ENCODE assay signal across 11 mouse cellular contexts in genomic region chr10:94546617-94547016, GRCm38 (mm10).
A peak's percentile ranks its signal among the peaks of the same experiment; 100 is the strongest.
DNase-seq lines count a peak whose midpoint lies in the region; ATAC-seq and TF ChIP-seq lines count a peak whose summit lies in the region.
"Had no signal": no experiment of that assay in that cellular context is flagged by ENCODE, and none has a peak within 500 bp of the region (broad histone marks: within the 10 kb centered on the region; RNA-seq: fewer than 3 reads in every experiment).

No protein-coding gene starts in this region.

- DNase-seq in kidney, adult 11 months: peak; percentile 83
- DNase-seq in kidney, adult 2 months: peak; percentile 90
- DNase-seq in liver, embryonic 11.5 days (ENCODE audit: low spot score): no peak
- no peak for DNase-seq in ovary, adult 18-20 months (ENCODE audit: low spot score)
- DNase-seq in retina, postnatal 1 day: no peak
- DNase-seq: cerebellum, postnatal 36 days had no signal

- H3K4me3 ChIP-seq in kidney, embryonic 14.5 days (ENCODE audit: low read length): no peak overlapping the region
- H3K4me3 ChIP-seq in kidney, adult 2 months (ENCODE audit: insufficient read depth, low read depth, low read length): no peak overlapping the region
- no peak overlapping the region for H3K4me3 ChIP-seq in liver, embryonic 11.5 days (ENCODE audit: low read depth, low read length)
- H3K4me3 ChIP-seq in stomach, embryonic 16.5 days (replicated peaks; ENCODE audit: low read length): no peak overlapping the region
- H3K4me3 ChIP-seq in hindbrain, embryonic 13.5 days: no peak overlapping the region
- H3K4me3 ChIP-seq: hindbrain, embryonic 15.5 days; limb, embryonic 12.5 days had no signal

- no peaks in the 10 kb centered on the region for H3K36me3 ChIP-seq in kidney, embryonic 14.5 days (ENCODE audit: control insufficient read depth, insufficient read depth, low read length)
- H3K36me3 ChIP-seq in kidney, adult 2 months (ENCODE audit: control insufficient read depth, insufficient read depth, low read length): no peaks in the 10 kb centered on the region
- H3K36me3 ChIP-seq in liver, embryonic 11.5 days (ENCODE audit: control insufficient read depth, insufficient read depth, low read length): no peaks in the 10 kb centered on the region
- H3K36me3 ChIP-seq in stomach, embryonic 16.5 days (ENCODE audit: control insufficient read depth, insufficient read depth, low read length): no peaks in the 10 kb centered on the region
- no peaks in the 10 kb centered on the region for H3K36me3 ChIP-seq in hindbrain, embryonic 13.5 days
- H3K36me3 ChIP-seq: hindbrain, embryonic 15.5 days; limb, embryonic 12.5 days had no signal

- TF ChIP-seq POLR2A in kidney, adult 2 months (IDR thresholded peaks at IDR 0.05; ENCODE audit: low read depth, low read length): no peak

- 68% methylated on average over 6 of the region's 6 CpGs for WGBS in kidney, embryonic 14.5 days
- WGBS in kidney, adult 2 months: 47% methylated on average over 6 of the region's 6 CpGs
- 76% methylated on average over 6 of the region's 6 CpGs for WGBS in liver, embryonic 11.5 days
- 61% methylated on average over 6 of the region's 6 CpGs for WGBS in stomach, embryonic 16.5 days
- WGBS in hindbrain, embryonic 13.5 days: 59% methylated on average over 6 of the region's 6 CpGs

- H3K27me3 ChIP-seq in kidney, embryonic 14.5 days (ENCODE audit: control insufficient read depth, insufficient read depth, low read length): no peaks in the 10 kb centered on the region
- H3K27me3 ChIP-seq in kidney, adult 2 months (replicated peaks; ENCODE audit: control insufficient read depth, insufficient read depth, low read length): no peaks in the 10 kb centered on the region
- no peaks in the 10 kb centered on the region for H3K27me3 ChIP-seq in liver, embryonic 11.5 days (replicated peaks; ENCODE audit: control insufficient read depth, insufficient read depth, low read length)
- no peaks in the 10 kb centered on the region for H3K27me3 ChIP-seq in stomach, embryonic 16.5 days (ENCODE audit: control insufficient read depth, insufficient read depth, low read length)
- H3K27me3 ChIP-seq in hindbrain, embryonic 13.5 days: no peaks in the 10 kb centered on the region
- H3K27me3 ChIP-seq: hindbrain, embryonic 15.5 days; limb, embryonic 12.5 days had no signal

- TF ChIP-seq CTCF in kidney, adult 2 months (conservative IDR thresholded peaks at IDR 0.05; ENCODE audit: insufficient read depth, insufficient read length, low read depth, low read length): no peak

- ATAC-seq in kidney, embryonic 14.5 days (ENCODE audit: low FRiP score, low TSS enrichment): no peak; the same call in 1 of the 2 replicates
- ATAC-seq in liver, embryonic 11.5 days (replicated peaks; ENCODE audit: low FRiP score): peak; percentile 60; the same call in 1 of the 2 replicates
- peak; percentile 49; the same call in 1 of the 2 replicates for ATAC-seq in stomach, embryonic 16.5 days (ENCODE audit: insufficient read depth, low FRiP score)
- ATAC-seq in hindbrain, embryonic 13.5 days (ENCODE audit: low FRiP score): no peak

- peaks cover 1% of the 10 kb centered on the region; the same call in 1 of the 2 replicates for H3K9me3 ChIP-seq in kidney, embryonic 14.5 days (ENCODE audit: control insufficient read depth, low read length)
- no peaks in the 10 kb centered on the region for H3K9me3 ChIP-seq in liver, embryonic 11.5 days (ENCODE audit: control insufficient read depth, low read length)
- H3K9me3 ChIP-seq in stomach, embryonic 16.5 days (replicated peaks; ENCODE audit: control insufficient read depth, low read length): no peaks in the 10 kb centered on the region
- peaks cover under 1% of the 10 kb centered on the region; the same call in 1 of the 2 replicates for H3K9me3 ChIP-seq in hindbrain, embryonic 13.5 days
- H3K9me3 ChIP-seq: hindbrain, embryonic 15.5 days had no signal

- H3K4me1 ChIP-seq in kidney, embryonic 14.5 days (ENCODE audit: control insufficient read depth, insufficient read depth, low read length): peaks cover 11% of the 10 kb centered on the region
- peaks cover 18% of the 10 kb centered on the region for H3K4me1 ChIP-seq in kidney, adult 2 months (ENCODE audit: control insufficient read depth, insufficient read depth, low read length)
- H3K4me1 ChIP-seq in liver, embryonic 11.5 days (replicated peaks; ENCODE audit: control insufficient read depth, insufficient read depth, low read length): peaks cover 26% of the 10 kb centered on the region
- peaks cover 38% of the 10 kb centered on the region for H3K4me1 ChIP-seq in stomach, embryonic 16.5 days (ENCODE audit: control insufficient read depth, insufficient read depth, low read length)
- peaks cover 42% of the 10 kb centered on the region for H3K4me1 ChIP-seq in hindbrain, embryonic 13.5 days (replicated peaks)

- H3K27ac ChIP-seq in kidney, embryonic 14.5 days (ENCODE audit: low read depth, low read length): no peak overlapping the region
- H3K27ac ChIP-seq in kidney, adult 2 months (ENCODE audit: insufficient read depth, low read depth, low read length): peak overlapping the region; percentile 75
- 0 out of 2 replicates have a peak overlapping the region, but pooled peaks have one; percentile 3 for H3K27ac ChIP-seq in liver, embryonic 11.5 days (ENCODE audit: low read depth, low read length)
- H3K27ac ChIP-seq in stomach, embryonic 16.5 days (ENCODE audit: low read length): peak overlapping the region; percentile 97
- no peak overlapping the region for H3K27ac ChIP-seq in hindbrain, embryonic 13.5 days
- H3K27ac ChIP-seq: hindbrain, embryonic 15.5 days had no signal

- H3K9ac ChIP-seq in kidney, embryonic 14.5 days (ENCODE audit: low read depth, low read length): no peak overlapping the region
- H3K9ac ChIP-seq in liver, embryonic 11.5 days (ENCODE audit: low read depth, low read length): no peak overlapping the region
- 0 out of 2 replicates have a peak overlapping the region, but pooled peaks have one; percentile 16 for H3K9ac ChIP-seq in stomach, embryonic 16.5 days (ENCODE audit: low read length)
- H3K9ac ChIP-seq in hindbrain, embryonic 13.5 days: no peak overlapping the region
- H3K9ac ChIP-seq: hindbrain, embryonic 15.5 days; limb, embryonic 12.5 days had no signal

- H3K4me2 ChIP-seq in kidney, embryonic 14.5 days (replicated peaks; ENCODE audit: low read depth, low read length): no peak overlapping the region
- no peak overlapping the region for H3K4me2 ChIP-seq in liver, embryonic 11.5 days
- no peak overlapping the region for H3K4me2 ChIP-seq in stomach, embryonic 16.5 days (ENCODE audit: low read depth, low read length)
- H3K4me2 ChIP-seq in hindbrain, embryonic 13.5 days: no peak overlapping the region
- H3K4me2 ChIP-seq: hindbrain, embryonic 15.5 days had no signal

Comparison
In these comparisons a context has a peak if more than half of its experiments do, and no peak if none do; other contexts are left out.
1. H3K27ac ChIP-seq: peak in kidney, adult 2 months (single experiment), liver, embryonic 11.5 days (single experiment) and stomach, embryonic 16.5 days (single experiment); none in kidney, embryonic 14.5 days (single experiment) and hindbrain, embryonic 13.5 days (single experiment).
2. DNase-seq: peak in kidney, adult 11 months (single experiment) and kidney, adult 2 months (single experiment); none in liver, embryonic 11.5 days (single experiment), ovary, adult 18-20 months (single experiment) and retina, postnatal 1 day (single experiment).
3. ATAC-seq: peak in liver, embryonic 11.5 days (single experiment) and stomach, embryonic 16.5 days (single experiment); none in kidney, embryonic 14.5 days (single experiment) and hindbrain, embryonic 13.5 days (single experiment).